15 mouse cellular contexts compared by ENCODE assay signal in the genomic region with DNA sequence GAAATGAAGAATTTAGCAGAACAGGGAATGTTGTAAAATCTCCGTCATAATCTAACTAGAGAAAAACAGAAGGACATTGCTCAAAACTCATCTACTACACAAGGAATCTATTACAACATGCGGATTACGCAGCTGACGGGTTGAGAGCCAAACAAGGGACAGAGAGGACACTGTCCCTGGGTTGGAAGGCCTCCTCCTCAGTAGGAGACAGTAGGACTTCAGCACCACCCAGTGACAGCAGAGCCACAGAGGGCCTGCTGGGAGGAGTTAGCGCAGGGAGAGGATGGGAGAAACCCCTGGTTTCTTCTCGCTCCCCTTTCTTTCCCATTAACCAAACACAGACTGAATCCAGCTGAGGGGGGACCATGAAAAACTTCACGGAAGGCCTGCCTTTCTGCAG. TPM values are rescaled to one million over a fixed set of nuclear protein-coding genes. Genes with fewer than 3 reads are reported as not detected.
DNase-seq lines count a peak whose midpoint lies in the region; ATAC-seq and TF ChIP-seq lines count a peak whose summit lies in the region.
"Had no signal": no experiment of that assay in that cellular context is flagged by ENCODE, and none has a peak within 500 bp of the region (broad histone marks: within the 10 kb centered on the region; RNA-seq: fewer than 3 reads in every experiment).

No protein-coding gene starts in this region.

- H3K4me3 ChIP-seq in heart, adult 2 months, result no peak overlapping the region
- H3K4me3 ChIP-seq in liver, embryonic 14.5 days (ENCODE audit: insufficient read depth in 1 of 2, low read depth in 2 of 2, low read length in 2 of 2), result no peak overlapping the region
- H3K4me3 ChIP-seq in liver, embryonic 11.5 days (ENCODE audit: low read depth, low read length), result no peak overlapping the region
- H3K4me3 ChIP-seq in bone marrow, adult 2 months (replicated peaks; ENCODE audit: control insufficient read depth, low read depth, low read length), result peak overlapping the region; percentile 74
- H3K4me3 ChIP-seq in midbrain, embryonic 16.5 days (ENCODE audit: low read depth, low read length), result no peak overlapping the region
- H3K4me3 ChIP-seq: limb, embryonic 10.5 days; midbrain, embryonic 10.5 days; stomach, embryonic 15.5 days had no signal

- H3K4me2 ChIP-seq in liver, embryonic 14.5 days (ENCODE audit: low read depth), result no peak overlapping the region
- H3K4me2 ChIP-seq in liver, embryonic 11.5 days, result no peak overlapping the region
- no peak overlapping the region for H3K4me2 ChIP-seq in midbrain, embryonic 16.5 days (ENCODE audit: low read length)
- H3K4me2 ChIP-seq: stomach, embryonic 15.5 days had no signal

- H3K27me3 ChIP-seq in heart, adult 2 months (ENCODE audit: control insufficient read depth, insufficient read depth, low read length), result no peaks in the 10 kb centered on the region
- no peaks in the 10 kb centered on the region for H3K27me3 ChIP-seq in liver, embryonic 14.5 days (ENCODE audit: control insufficient read depth, insufficient read depth, low read length)
- H3K27me3 ChIP-seq in liver, embryonic 11.5 days (replicated peaks; ENCODE audit: control insufficient read depth, insufficient read depth, low read length), result no peaks in the 10 kb centered on the region
- H3K27me3 ChIP-seq in midbrain, embryonic 16.5 days (ENCODE audit: control insufficient read depth, insufficient read depth, low read depth, low read length), result no peaks in the 10 kb centered on the region
- H3K27me3 ChIP-seq: stomach, embryonic 15.5 days had no signal

- no peaks in the 10 kb centered on the region for H3K79me2 ChIP-seq in heart, adult 2 months (replicated peaks; ENCODE audit: control insufficient read depth, insufficient read depth, low read length)

- H3K9ac ChIP-seq in heart, adult 2 months (ENCODE audit: low read depth, low read length), result no peak overlapping the region
- H3K9ac ChIP-seq in liver, embryonic 14.5 days (replicated peaks), result no peak overlapping the region
- no peak overlapping the region for H3K9ac ChIP-seq in liver, embryonic 11.5 days (ENCODE audit: low read depth, low read length)
- H3K9ac ChIP-seq in midbrain, embryonic 16.5 days (ENCODE audit: low read depth, low read length), result no peak overlapping the region
- H3K9ac ChIP-seq: stomach, embryonic 15.5 days had no signal

- H3K36me3 ChIP-seq in heart, adult 2 months (ENCODE audit: control insufficient read depth, insufficient read depth, low read length), result no peaks in the 10 kb centered on the region
- no peaks in the 10 kb centered on the region for H3K36me3 ChIP-seq in liver, embryonic 14.5 days (replicated peaks; ENCODE audit: control insufficient read depth, insufficient read depth, low read depth)
- H3K36me3 ChIP-seq in liver, embryonic 11.5 days (ENCODE audit: control insufficient read depth, insufficient read depth, low read length), result no peaks in the 10 kb centered on the region
- H3K36me3 ChIP-seq in midbrain, embryonic 16.5 days (ENCODE audit: control insufficient read depth, insufficient read depth, low read length), result no peaks in the 10 kb centered on the region
- H3K36me3 ChIP-seq: limb, embryonic 10.5 days; midbrain, embryonic 10.5 days; stomach, embryonic 15.5 days had no signal

- no peaks in the 10 kb centered on the region for H3K9me3 ChIP-seq in liver, embryonic 14.5 days (ENCODE audit: control insufficient read depth, low read length)
- no peaks in the 10 kb centered on the region for H3K9me3 ChIP-seq in liver, embryonic 11.5 days (ENCODE audit: control insufficient read depth, low read length)
- H3K9me3 ChIP-seq in midbrain, embryonic 16.5 days (replicated peaks; ENCODE audit: control insufficient read depth, low read length, poor library complexity, severe bottlenecking), result no peaks in the 10 kb centered on the region
- H3K9me3 ChIP-seq: limb, embryonic 10.5 days; midbrain, embryonic 10.5 days; stomach, embryonic 15.5 days had no signal

- peaks cover 3% of the 10 kb centered on the region; the same call in 1 of the 2 replicates for H3K4me1 ChIP-seq in heart, adult 2 months (ENCODE audit: control insufficient read depth, insufficient read depth, low read length)
- peaks cover 7 to 20% of the 10 kb centered on the region in 2 experiments for H3K4me1 ChIP-seq in liver, embryonic 14.5 days (replicated peaks; ENCODE audit: control insufficient read depth in 2 of 2, insufficient read depth in 2 of 2, low read length in 1 of 2)
- peaks cover 3% of the 10 kb centered on the region for H3K4me1 ChIP-seq in liver, embryonic 11.5 days (replicated peaks; ENCODE audit: control insufficient read depth, insufficient read depth, low read length)
- H3K4me1 ChIP-seq in bone marrow, adult 2 months (ENCODE audit: control insufficient read depth, insufficient read depth, low read length), result peaks cover 3% of the 10 kb centered on the region; the same call in 1 of the 2 replicates
- H3K4me1 ChIP-seq in midbrain, embryonic 16.5 days (ENCODE audit: control insufficient read depth, insufficient read depth, low read length), result peaks cover 4% of the 10 kb centered on the region; the same call in 1 of the 2 replicates
- H3K4me1 ChIP-seq: stomach, embryonic 15.5 days had no signal

- intact Hi-C loops in heart, adult 2 months (cut with DNase I), result loop anchor here (10.0 kb wide), 1 partner anchor 117 kb away; a partner anchor contains a TSS
- intact Hi-C loops in heart, postnatal 25 days (cut with DNase I), result loop anchor here (10.0 kb wide), 1 partner anchor 247 kb away; no protein-coding TSS in a partner anchor

- TF ChIP-seq POLR2A in heart, adult 2 months (IDR thresholded peaks at IDR 0.05; ENCODE audit: insufficient read depth, low read depth, low read length), result no peak
- TF ChIP-seq POLR2A in bone marrow, adult 2 months (IDR thresholded peaks at IDR 0.05; ENCODE audit: borderline replicate concordance, control insufficient read depth, low read depth, low read length), result no peak

- no peak overlapping the region for H3K27ac ChIP-seq in heart, adult 2 months
- H3K27ac ChIP-seq in liver, embryonic 14.5 days, result no peak overlapping the region
- H3K27ac ChIP-seq in liver, embryonic 11.5 days (ENCODE audit: low read depth, low read length), result no peak overlapping the region
- peak overlapping the region; percentile 85 for H3K27ac ChIP-seq in bone marrow, adult 2 months (ENCODE audit: control insufficient read depth, insufficient read depth, low read depth, low read length, poor library complexity)
- H3K27ac ChIP-seq in midbrain, embryonic 16.5 days (ENCODE audit: low read length), result no peak overlapping the region
- H3K27ac ChIP-seq: limb, embryonic 10.5 days; midbrain, embryonic 10.5 days; stomach, embryonic 15.5 days had no signal

- no peak for ATAC-seq in liver, embryonic 14.5 days (ENCODE audit: insufficient read depth)
- ATAC-seq in liver, embryonic 11.5 days (replicated peaks; ENCODE audit: low FRiP score), result no peak
- peak; percentile 79 for ATAC-seq in megakaryocyte, adult 5-6 weeks (ENCODE audit: poor library complexity, severe bottlenecking)
- no peak for ATAC-seq in midbrain, embryonic 16.5 days
- ATAC-seq: forebrain, embryonic 14.5 days; hindbrain, embryonic 16.5 days had no signal

- 72% methylated on average over 7 of the region's 7 CpGs for WGBS in heart, adult 2 months
- 65% methylated on average over 7 of the region's 7 CpGs for WGBS in liver, embryonic 14.5 days (ENCODE audit: insufficient replicate concordance)
- 76% methylated on average over 7 of the region's 7 CpGs for WGBS in liver, embryonic 11.5 days
- WGBS in bone marrow, adult 2 months, result 55% methylated on average over 7 of the region's 7 CpGs
- WGBS in midbrain, embryonic 16.5 days, result 71% methylated on average over 7 of the region's 7 CpGs

- TF ChIP-seq EP300 in heart, adult 2 months (IDR thresholded peaks at IDR 0.05; ENCODE audit: insufficient read depth, low read depth, low read length), result no peak
- no peak for TF ChIP-seq EP300 in liver, embryonic 14.5 days (IDR thresholded peaks at IDR 0.05; ENCODE audit: low read depth)

- DNase-seq in heart, adult 2 months, result peak in 1 of 2 experiments; percentile 26
- no peak for DNase-seq in heart, postnatal 25 days (ENCODE audit: low spot score)
- DNase-seq in liver, embryonic 14.5 days (ENCODE audit: low read depth in 3 of 3, low spot score in 3 of 3), result no peak
- DNase-seq in liver, embryonic 11.5 days (ENCODE audit: low spot score), result no peak
- DNase-seq in Muller cell, postnatal 12 days (ENCODE audit: inconsistent ontology term), result no peak
- DNase-seq: cerebellum, adult 8-10 months; right cerebral cortex, adult 18-20 months had no signal

- TF ChIP-seq CTCF in heart, adult 2 months (IDR thresholded peaks at IDR 0.05), result peak; percentile 22
- peak; percentile 50 for TF ChIP-seq CTCF in liver, embryonic 14.5 days (IDR thresholded peaks at IDR 0.05; ENCODE audit: low read depth)
- peak; percentile 67 for TF ChIP-seq CTCF in bone marrow, adult 2 months (IDR thresholded peaks at IDR 0.05; ENCODE audit: control insufficient read depth, insufficient read depth, low read length)

RNA-seq across cellular contexts. Expression of a gene that starts 5.2 kb away (rescaled TPM):
- 10 to 100 TPM; 50.3 to 54.1 TPM for total RNA-seq in heart, adult 2 months (2021)
- polyA plus RNA-seq in heart, adult 2 months (2012; rRNA removed), result 51.0 and 98.3 TPM in 2 replicates
- 10 to 100 TPM; 54.9 to 60.7 TPM for total RNA-seq in heart, postnatal 25 days (2021)
- 29.4 and 33.9 TPM in 2 replicates for polyA plus RNA-seq in liver, embryonic 14.5 days (2012; rRNA removed)
- polyA plus RNA-seq in liver, embryonic 14.5 days (2014; fragmentation: Nextera tagmentation; extraction: Ambion mirVana), result 72.8 and 75.3 TPM in 2 replicates
- polyA plus RNA-seq in liver, embryonic 11.5 days (2014; fragmentation: Nextera tagmentation; extraction: Ambion mirVana), result 129 and 132 TPM in 2 replicates
- polyA plus RNA-seq in bone marrow, adult 2 months (2011; ENCODE audit: insufficient read depth, insufficient read length, low replicate concordance, missing spikeins), result 31.0 and 74.3 TPM in 2 replicates
- total RNA-seq in megakaryocyte, adult 5-6 weeks (2015), result 417 and 430 TPM in 2 replicates
- 194 and 208 TPM in 2 replicates for total RNA-seq in megakaryocyte, adult 5-6 weeks (2017)
- 73.1 and 85.0 TPM in 2 replicates for polyA plus RNA-seq in midbrain, embryonic 16.5 days (2015; fragmentation: Nextera tagmentation; extraction: Ambion mirVana)

RNA-seq across cellular contexts. Expression of a gene that starts 53.6 kb away (rescaled TPM):
- total RNA-seq in heart, adult 2 months (2021), result 10 to 100 TPM; 20.4 to 20.9 TPM
- polyA plus RNA-seq in heart, adult 2 months (2012; rRNA removed), result 7.1 and 10.8 TPM in 2 replicates
- total RNA-seq in heart, postnatal 25 days (2021), result 10 to 100 TPM; 21.3 to 21.5 TPM
- polyA plus RNA-seq in liver, embryonic 14.5 days (2012; rRNA removed), result 2.3 and 3.8 TPM in 2 replicates
- polyA plus RNA-seq in liver, embryonic 14.5 days (2014; fragmentation: Nextera tagmentation; extraction: Ambion mirVana), result 5.7 and 7.1 TPM in 2 replicates
- 14.8 and 18.0 TPM in 2 replicates for polyA plus RNA-seq in liver, embryonic 11.5 days (2014; fragmentation: Nextera tagmentation; extraction: Ambion mirVana)
- 7.4 and 8.6 TPM in 2 replicates for polyA plus RNA-seq in bone marrow, adult 2 months (2011; ENCODE audit: insufficient read depth, insufficient read length, low replicate concordance, missing spikeins)
- 20.8 and 23.8 TPM in 2 replicates for total RNA-seq in megakaryocyte, adult 5-6 weeks (2015)
- total RNA-seq in megakaryocyte, adult 5-6 weeks (2017), result 21.2 and 23.3 TPM in 2 replicates
- 21.1 and 24.8 TPM in 2 replicates for polyA plus RNA-seq in midbrain, embryonic 16.5 days (2015; fragmentation: Nextera tagmentation; extraction: Ambion mirVana)
